Mouse (Mus musculus) stomach, postnatal 0 days (tissue): ENCODE data around the gene Gm49395.

Experiments
- CTCF ChIP-seq: IDR thresholded peaks from 2 replicates; pipeline ENCODE4 v1.5.1; 2016; ENCODE audit warnings: antibody characterized with exemption, low read depth, mild to moderate bottlenecking, moderate library complexity
- EP300 ChIP-seq: optimal IDR thresholded peaks from 2 replicates; pipeline ENCODE3; 2016; ENCODE audit warnings: antibody characterized with exemption

GRCm38 (mm10) chr13:115150602-115151001, 48.9 kb upstream of the Gm49395 start:
- TF ChIP-seq CTCF: no peak
- no peak for TF ChIP-seq EP300
